Mouse (Mus musculus) midbrain, embryonic 16.5 days (tissue): ENCODE measurements around the gene Lamb3. TPM values are rescaled to one million over a fixed set of nuclear protein-coding genes. Genes with fewer than 3 reads are reported as not detected.

Experiments
- ATAC-seq: fragments of 200-750 bp; cut with Nextera tagmentation; 2 replicates; pipeline ENCODE4 v1.8.0; 2017; ENCODE audit warnings: moderate TSS enrichment
- H3K27ac ChIP-seq: fragments of 300-500 bp; sonication (generic); 2 replicates; pipeline ENCODE4 v1.5.1; 2014; ENCODE audit warnings: mild to moderate bottlenecking, low read length, mixed read lengths
- H3K27me3 ChIP-seq: fragments of 300-500 bp; sonication (generic); 2 replicates; pipeline ENCODE4 v1.6.1; 2014; ENCODE audit warnings: low read depth, low read length, mixed read lengths; ENCODE audit not compliant: control insufficient read depth, insufficient read depth
- H3K36me3 ChIP-seq: fragments of 300-500 bp; sonication (generic); 2 replicates; pipeline ENCODE4 v1.6.1; 2014; ENCODE audit warnings: mild to moderate bottlenecking, low read length, moderate library complexity, mixed read lengths; ENCODE audit not compliant: control insufficient read depth, insufficient read depth
- H3K4me1 ChIP-seq: fragments of 300-500 bp; sonication (generic); 2 replicates; pipeline ENCODE4 v1.6.1; 2014; ENCODE audit warnings: mild to moderate bottlenecking, low read length, mixed read lengths; ENCODE audit not compliant: control insufficient read depth, insufficient read depth
- H3K4me2 ChIP-seq: fragments of 300-500 bp; sonication (generic); 2 replicates; pipeline ENCODE4 v1.6.1; 2014; ENCODE audit warnings: mild to moderate bottlenecking, low read length, mixed read lengths
- H3K4me3 ChIP-seq: fragments of 300-500 bp; sonication (generic); 2 replicates; pipeline ENCODE4 v1.5.1; 2014; ENCODE audit warnings: low read depth, mild to moderate bottlenecking, low read length, moderate library complexity, mixed read lengths
- H3K9ac ChIP-seq: fragments of 300-500 bp; sonication (generic); 2 replicates; pipeline ENCODE4 v1.6.1; 2014; ENCODE audit warnings: low read depth, low read length, mixed read lengths
- H3K9me3 ChIP-seq: fragments of 300-500 bp; sonication (generic); replicated peaks from 2 replicates; pipeline ENCODE4 v1.6.1; 2014; ENCODE audit warnings: mild to moderate bottlenecking, low read length, mixed read lengths; ENCODE audit not compliant: control insufficient read depth, poor library complexity, severe bottlenecking
- WGBS: fragments of 180-500 bp; shearing (Covaris S2); extraction: QIAGEN DNeasy Blood & Tissue Kit; methylation state at CpG from one replicate; pipeline ENCODE4 v1.1.7; 2014; 5-methylcytosine and 5-hydroxymethylcytosine counted together
- polyA plus RNA-seq: library from polyadenylated mRNA; unstranded; fragments of >200 nt; fragmentation: Nextera tagmentation; extraction: Ambion mirVana; gene quantifications from 2 replicates; pipeline ENCODE4 v1.2.1, GENCODE M21; 2015

Lamb3 gene
- polyA plus RNA-seq, 1 experiment from 2014 or later: 0.75 TPM

GRCm38 (mm10) chr1:193174143-193174733 is 33.3 kb upstream of the Lamb3 start:
- Histone ChIP-seq H3K4me2 (peak overlapping the region; percentile 66), H3K9ac (0 out of 2 replicates have a peak overlapping the region, but pooled peaks have one; percentile 71), H3K27ac (no peak overlapping the region), H3K36me3 (no peaks in the 10 kb centered on the region), H3K4me1 (peaks cover 14% of the 10 kb centered on the region), H3K4me3 (peak overlapping the region; percentile 63), H3K27me3 (no peaks in the 10 kb centered on the region), H3K9me3 (no peaks in the 10 kb centered on the region)
- 94% methylated on average over 13 of the region's 13 CpGs for WGBS
- ATAC-seq: no peak

- WGBS: 77% methylated on average over 3 of the region's 3 CpGs
- no peaks in the 10 kb centered on the region for H3K27me3 ChIP-seq
Measured at GRCm38 (mm10) chr1:193181104-193181503, 26.4 kb upstream of the Lamb3 start.

GRCm38 (mm10) chr1:193188257-193188656 is 19.2 kb upstream of the Lamb3 start:
- Histone ChIP-seq H3K27me3 (no peaks in the 10 kb centered on the region), H3K4me1 (peaks cover 6% of the 10 kb centered on the region), H3K9me3 (no peaks in the 10 kb centered on the region), H3K36me3 (no peaks in the 10 kb centered on the region), H3K9ac (no peak overlapping the region), H3K4me2 (no peak overlapping the region), H3K4me3 (no peak overlapping the region), H3K27ac (no peak overlapping the region)
- 91% methylated on average over 6 of the region's 6 CpGs for WGBS
- no peak for ATAC-seq

More at GRCm38 (mm10) chr1:193181104-193181503, 26.4 kb upstream of the Lamb3 start:
- no peak overlapping the region for H3K9ac ChIP-seq
- H3K27ac ChIP-seq: no peak overlapping the region
- H3K36me3 ChIP-seq: no peaks in the 10 kb centered on the region
- no peak for ATAC-seq
- no peak overlapping the region for H3K4me2 ChIP-seq
- no peaks in the 10 kb centered on the region for H3K9me3 ChIP-seq
- H3K4me3 ChIP-seq: no peak overlapping the region
- H3K4me1 ChIP-seq: no peaks in the 10 kb centered on the region

- H3K36me3 ChIP-seq: no peaks in the 10 kb centered on the region
- peak; percentile 83; the same call in 1 of the 2 replicates for ATAC-seq
- no peak overlapping the region for H3K4me2 ChIP-seq
- peak overlapping the region; percentile 62; the same call in 1 of the 2 replicates for H3K27ac ChIP-seq
- no peaks in the 10 kb centered on the region for H3K9me3 ChIP-seq
- no peak overlapping the region for H3K9ac ChIP-seq
- WGBS: 16% methylated on average over 9 of the region's 9 CpGs
- no peaks in the 10 kb centered on the region for H3K27me3 ChIP-seq
- H3K4me1 ChIP-seq: peaks cover 6% of the 10 kb centered on the region
- no peak overlapping the region for H3K4me3 ChIP-seq
Measured at GRCm38 (mm10) chr1:193189151-193189621, 18.3 kb upstream of the Lamb3 start.

- H3K9ac ChIP-seq: no peak overlapping the region
- no peaks in the 10 kb centered on the region for H3K9me3 ChIP-seq
- no peak overlapping the region for H3K4me3 ChIP-seq
- no peak for ATAC-seq
- WGBS: 53% methylated on average over 3 of the region's 3 CpGs
- H3K27me3 ChIP-seq: no peaks in the 10 kb centered on the region
- no peak overlapping the region for H3K4me2 ChIP-seq
- peaks cover 6% of the 10 kb centered on the region for H3K4me1 ChIP-seq
- H3K36me3 ChIP-seq: no peaks in the 10 kb centered on the region
- H3K27ac ChIP-seq: peak overlapping the region; percentile 62
Measured at GRCm38 (mm10) chr1:193189771-193190170, 17.7 kb upstream of the Lamb3 start.

GRCm38 (mm10) chr1:193191675-193192283 is 15.7 kb upstream of the Lamb3 start:
- Histone ChIP-seq H3K4me2 (no peak overlapping the region), H3K27me3 (no peaks in the 10 kb centered on the region), H3K4me1 (peaks cover 6% of the 10 kb centered on the region), H3K9me3 (no peaks in the 10 kb centered on the region), H3K9ac (no peak overlapping the region), H3K27ac (no peak overlapping the region), H3K4me3 (no peak overlapping the region), H3K36me3 (no peaks in the 10 kb centered on the region)
- no peak for ATAC-seq
- 90% methylated on average over 7 of the region's 7 CpGs for WGBS

GRCm38 (mm10) chr1:193194416-193195140 is 12.9 kb upstream of the Lamb3 start:
- no peaks in the 10 kb centered on the region for H3K36me3 ChIP-seq
- 75% methylated on average over 3 of the region's 3 CpGs for WGBS
- ATAC-seq: no peak
- H3K4me2 ChIP-seq: no peak overlapping the region
- peaks cover 2% of the 10 kb centered on the region for H3K4me1 ChIP-seq
- H3K9ac ChIP-seq: no peak overlapping the region
- no peaks in the 10 kb centered on the region for H3K9me3 ChIP-seq
- H3K4me3 ChIP-seq: no peak overlapping the region
- no peak overlapping the region for H3K27ac ChIP-seq
- H3K27me3 ChIP-seq: no peaks in the 10 kb centered on the region

- H3K4me1 ChIP-seq: no peaks in the 10 kb centered on the region
- no peak for ATAC-seq
- no peak overlapping the region for H3K4me2 ChIP-seq
- no peaks in the 10 kb centered on the region for H3K9me3 ChIP-seq
- WGBS: 71% methylated on average over 3 of the region's 3 CpGs
- H3K36me3 ChIP-seq: no peaks in the 10 kb centered on the region
- H3K9ac ChIP-seq: no peak overlapping the region
- no peak overlapping the region for H3K27ac ChIP-seq
- no peak overlapping the region for H3K4me3 ChIP-seq
- H3K27me3 ChIP-seq: no peaks in the 10 kb centered on the region
Measured at GRCm38 (mm10) chr1:193195169-193195810, 12.2 kb upstream of the Lamb3 start.
